Mouse (Mus musculus): Measurements from ENCODE around the gene Srgap1. TPM values are rescaled to one million over a fixed set of nuclear protein-coding genes. Genes with fewer than 3 reads are reported as not detected.

Gene Srgap1
- polyA plus RNA-seq, 1 experiment from 2014 or later, result 15.9 TPM

GRCm38 (mm10) chr10:121986997-121987396 is 60.1 kb downstream of the Srgap1 start:
- H3K27me3 ChIP-seq, result no peaks in the 10 kb centered on the region
- 87% methylated on average over 4 of the region's 4 CpGs for WGBS
- no peaks in the 10 kb centered on the region for H3K36me3 ChIP-seq
- H3K9ac ChIP-seq, result no peak overlapping the region
- no peak overlapping the region for H3K4me2 ChIP-seq (replicated peaks)
- no peaks in the 10 kb centered on the region for H3K9me3 ChIP-seq
- no peak for ATAC-seq (ENCODE audit: low FRiP score, low read depth)
- peaks cover 13% of the 10 kb centered on the region; the same call in 1 of the 2 replicates for H3K4me1 ChIP-seq
- H3K27ac ChIP-seq, result no peak overlapping the region
- H3K4me3 ChIP-seq, result no peak overlapping the region

- H3K4me3 ChIP-seq, result no peak overlapping the region
- WGBS, result 90% methylated on average over 10 of the region's 10 CpGs
- H3K4me1 ChIP-seq, result peaks cover 13% of the 10 kb centered on the region; the same call in 1 of the 2 replicates
- H3K36me3 ChIP-seq, result no peaks in the 10 kb centered on the region
- H3K27ac ChIP-seq, result no peak overlapping the region
- no peaks in the 10 kb centered on the region for H3K9me3 ChIP-seq
- H3K4me2 ChIP-seq (replicated peaks), result no peak overlapping the region
- ATAC-seq (ENCODE audit: low FRiP score, low read depth), result no peak
- H3K27me3 ChIP-seq, result no peaks in the 10 kb centered on the region
- no peak overlapping the region for H3K9ac ChIP-seq
Observed at GRCm38 (mm10) chr10:121984887-121985286, 62.2 kb downstream of the Srgap1 start.

GRCm38 (mm10) chr10:121983993-121984610 is 63.0 kb downstream of the Srgap1 start:
- Histone ChIP-seq H3K4me3 (no peak overlapping the region), H3K27ac (no peak overlapping the region), H3K27me3 (no peaks in the 10 kb centered on the region), H3K9ac (no peak overlapping the region), H3K9me3 (no peaks in the 10 kb centered on the region), H3K4me2 (replicated peaks) (no peak overlapping the region), H3K36me3 (no peaks in the 10 kb centered on the region), H3K4me1 (peaks cover 13% of the 10 kb centered on the region; the same call in 1 of the 2 replicates)
- 63% methylated on average over 10 of the region's 10 CpGs for WGBS
- no peak for ATAC-seq (ENCODE audit: low FRiP score, low read depth)

GRCm38 (mm10) chr10:121975330-121975729 is 71.8 kb downstream of the Srgap1 start:
- 80% methylated on average over 6 of the region's 6 CpGs for WGBS
- no peaks in the 10 kb centered on the region for H3K27me3 ChIP-seq
- no peak overlapping the region for H3K27ac ChIP-seq

GRCm38 (mm10) chr10:121974591-121974990 is 72.5 kb downstream of the Srgap1 start:
- H3K4me3 ChIP-seq, result no peak overlapping the region
- WGBS, result 45% methylated on average over 4 of the region's 4 CpGs
- no peaks in the 10 kb centered on the region for H3K27me3 ChIP-seq
- ATAC-seq (ENCODE audit: low FRiP score, low read depth), result no peak
- H3K27ac ChIP-seq, result no peak overlapping the region
- no peaks in the 10 kb centered on the region for H3K36me3 ChIP-seq
- no peaks in the 10 kb centered on the region for H3K9me3 ChIP-seq
- H3K4me2 ChIP-seq (replicated peaks), result no peak overlapping the region
- peaks cover 31% of the 10 kb centered on the region for H3K4me1 ChIP-seq
- H3K9ac ChIP-seq, result no peak overlapping the region

More at GRCm38 (mm10) chr10:121975330-121975729, 71.8 kb downstream of the Srgap1 start:
- H3K4me3 ChIP-seq, result no peak overlapping the region
- no peak overlapping the region for H3K4me2 ChIP-seq (replicated peaks)
- H3K36me3 ChIP-seq, result no peaks in the 10 kb centered on the region
- no peaks in the 10 kb centered on the region for H3K9me3 ChIP-seq
- no peak for ATAC-seq (ENCODE audit: low FRiP score, low read depth)
- H3K4me1 ChIP-seq, result peaks cover 31% of the 10 kb centered on the region
- H3K9ac ChIP-seq, result no peak overlapping the region

GRCm38 (mm10) chr10:121973281-121973680 is 73.8 kb downstream of the Srgap1 start:
- WGBS, result 68% methylated on average over 7 of the region's 7 CpGs
- peaks cover 42% of the 10 kb centered on the region for H3K4me1 ChIP-seq

GRCm38 (mm10) chr10:121972249-121972892 is 74.7 kb downstream of the Srgap1 start:
- Histone ChIP-seq H3K36me3 (no peaks in the 10 kb centered on the region), H3K4me1 (peaks cover 51% of the 10 kb centered on the region), H3K27ac (no peak overlapping the region), H3K27me3 (no peaks in the 10 kb centered on the region), H3K9ac (no peak overlapping the region), H3K4me3 (no peak overlapping the region), H3K9me3 (no peaks in the 10 kb centered on the region), H3K4me2 (replicated peaks) (no peak overlapping the region)
- 65% methylated on average over 10 of the region's 10 CpGs for WGBS
- ATAC-seq (ENCODE audit: low FRiP score, low read depth), result no peak

More at GRCm38 (mm10) chr10:121973281-121973680, 73.8 kb downstream of the Srgap1 start:
- H3K27ac ChIP-seq, result no peak overlapping the region
- no peaks in the 10 kb centered on the region for H3K36me3 ChIP-seq
- no peaks in the 10 kb centered on the region for H3K9me3 ChIP-seq
- H3K9ac ChIP-seq, result no peak overlapping the region
- H3K27me3 ChIP-seq, result no peaks in the 10 kb centered on the region
- no peak overlapping the region for H3K4me3 ChIP-seq
- no peak overlapping the region for H3K4me2 ChIP-seq (replicated peaks)
- ATAC-seq (ENCODE audit: low FRiP score, low read depth), result no peak

GRCm38 (mm10) chr10:121971658-121972057 is 75.5 kb downstream of the Srgap1 start:
- Histone ChIP-seq H3K9me3 (no peaks in the 10 kb centered on the region), H3K27me3 (no peaks in the 10 kb centered on the region), H3K4me3 (no peak overlapping the region), H3K27ac (no peak overlapping the region), H3K4me2 (replicated peaks) (no peak overlapping the region), H3K4me1 (peaks cover 51% of the 10 kb centered on the region), H3K36me3 (no peaks in the 10 kb centered on the region), H3K9ac (no peak overlapping the region)
- no peak for ATAC-seq (ENCODE audit: low FRiP score, low read depth)
- 69% methylated on average over 8 of the region's 8 CpGs for WGBS

GRCm38 (mm10) chr10:121970912-121971311 is 76.2 kb downstream of the Srgap1 start:
- Histone ChIP-seq H3K27me3 (no peaks in the 10 kb centered on the region), H3K9me3 (no peaks in the 10 kb centered on the region), H3K4me1 (peaks cover 51% of the 10 kb centered on the region), H3K4me3 (no peak overlapping the region), H3K9ac (no peak overlapping the region), H3K36me3 (no peaks in the 10 kb centered on the region), H3K27ac (no peak overlapping the region), H3K4me2 (replicated peaks) (no peak overlapping the region)
- no peak for ATAC-seq (ENCODE audit: low FRiP score, low read depth)
- 86% methylated on average over 6 of the region's 6 CpGs for WGBS

GRCm38 (mm10) chr10:121964114-121964513 is 83.0 kb downstream of the Srgap1 start:
- 63% methylated on average over 10 of the region's 10 CpGs for WGBS
- ATAC-seq (ENCODE audit: low FRiP score, low read depth), result no peak
- H3K36me3 ChIP-seq, result no peaks in the 10 kb centered on the region
- H3K9ac ChIP-seq, result no peak overlapping the region
- peaks cover 32% of the 10 kb centered on the region for H3K4me1 ChIP-seq
- no peak overlapping the region for H3K4me2 ChIP-seq (replicated peaks)
- H3K27ac ChIP-seq, result 0 out of 2 replicates have a peak overlapping the region, but pooled peaks have one; percentile 15
- H3K27me3 ChIP-seq, result no peaks in the 10 kb centered on the region
- no peak overlapping the region for H3K4me3 ChIP-seq
- H3K9me3 ChIP-seq, result no peaks in the 10 kb centered on the region

- Histone ChIP-seq H3K4me2 (replicated peaks) (no peak overlapping the region), H3K36me3 (no peaks in the 10 kb centered on the region), H3K9ac (no peak overlapping the region), H3K4me1 (peaks cover 15% of the 10 kb centered on the region), H3K9me3 (no peaks in the 10 kb centered on the region), H3K27me3 (no peaks in the 10 kb centered on the region), H3K4me3 (no peak overlapping the region), H3K27ac (no peak overlapping the region)
- WGBS, result 51% methylated on average over 4 of the region's 4 CpGs
- no peak for ATAC-seq (ENCODE audit: low FRiP score, low read depth)
Observed at GRCm38 (mm10) chr10:121962053-121962452, 85.1 kb downstream of the Srgap1 start.

- no peaks in the 10 kb centered on the region for H3K36me3 ChIP-seq
- WGBS, result 38% methylated on average over 11 of the region's 11 CpGs
- no peak overlapping the region for H3K4me3 ChIP-seq
- H3K27ac ChIP-seq, result no peak overlapping the region
- no peak overlapping the region for H3K4me2 ChIP-seq (replicated peaks)
- no peak for ATAC-seq (ENCODE audit: low FRiP score, low read depth)
- H3K27me3 ChIP-seq, result no peaks in the 10 kb centered on the region
- H3K9ac ChIP-seq, result no peak overlapping the region
- H3K9me3 ChIP-seq, result no peaks in the 10 kb centered on the region
- H3K4me1 ChIP-seq, result peaks cover 19% of the 10 kb centered on the region
Observed at GRCm38 (mm10) chr10:121961121-121961893, 85.8 kb downstream of the Srgap1 start.

All from limb, embryonic 13.5 days (tissue).